Mouse (Mus musculus): Measurements from ENCODE around the gene Stat2. TPM values are rescaled to one million over a fixed set of nuclear protein-coding genes. Genes with fewer than 3 reads are reported as not detected.

Gene Stat2
- polyA plus RNA-seq, 1 experiment from 2014 or later: 23.1 TPM

GRCm38 (mm10) chr10:128336597-128336996, 66.2 kb downstream of the Stat2 start:
- H3K9me3 ChIP-seq (replicated peaks): no peaks in the 10 kb centered on the region
- peaks cover 21% of the 10 kb centered on the region for H3K4me1 ChIP-seq
- 86% methylated on average over 3 of the region's 3 CpGs for WGBS
- ATAC-seq (ENCODE audit: low FRiP score): no peak
- H3K27ac ChIP-seq: no peak overlapping the region
- H3K36me3 ChIP-seq: no peaks in the 10 kb centered on the region
- peak overlapping the region; percentile 93 for H3K4me2 ChIP-seq (replicated peaks)
- no peak overlapping the region for H3K9ac ChIP-seq
- peak overlapping the region; percentile 79; the same call in 1 of the 2 replicates for H3K4me3 ChIP-seq
- no peaks in the 10 kb centered on the region for H3K27me3 ChIP-seq

GRCm38 (mm10) chr10:128337306-128338181, 67.2 kb downstream of the Stat2 start, which contains the start of gene Cs:
TSS of gene Cs (plus strand) at chr10:128337734.
- H3K9ac ChIP-seq: peak within 1 kb of the TSS; percentile 90
- whole genome bisulfite sequencing: 3% methylated on average over 60 of the region's 61 CpGs
- H3K36me3 ChIP-seq: no peaks in the 10 kb centered on the region
- peak within 1 kb of the TSS; percentile 93 for H3K4me2 ChIP-seq (replicated peaks)
- H3K4me3 ChIP-seq: peak within 1 kb of the TSS; percentile 79
- H3K27me3 ChIP-seq: no peaks in the 10 kb centered on the region
- peak; percentile 99 for ATAC-seq (ENCODE audit: low FRiP score)
- H3K27ac ChIP-seq: peak within 1 kb of the TSS; percentile 93
- H3K4me1 ChIP-seq: peaks cover 21% of the 10 kb centered on the region
- no peaks in the 10 kb centered on the region for H3K9me3 ChIP-seq (replicated peaks)

- Histone ChIP-seq H3K9ac (peak overlapping the region; percentile 90), H3K36me3 (no peaks in the 10 kb centered on the region), H3K4me1 (peaks cover 21% of the 10 kb centered on the region), H3K4me3 (peak overlapping the region; percentile 79), H3K4me2 (replicated peaks) (peak overlapping the region; percentile 93), H3K27me3 (no peaks in the 10 kb centered on the region), H3K9me3 (replicated peaks) (no peaks in the 10 kb centered on the region), H3K27ac (peak overlapping the region; percentile 93)
- WGBS: 18% methylated on average over 5 of the region's 5 CpGs
- ATAC-seq (ENCODE audit: low FRiP score): no peak
Measured at GRCm38 (mm10) chr10:128338415-128338814, 68.1 kb downstream of the Stat2 start.

- no peaks in the 10 kb centered on the region for H3K27me3 ChIP-seq
- ATAC-seq (ENCODE audit: low FRiP score): no peak
- H3K36me3 ChIP-seq: no peaks in the 10 kb centered on the region
- 91% methylated on average over 2 of the region's 2 CpGs for WGBS
- no peaks in the 10 kb centered on the region for H3K9me3 ChIP-seq (replicated peaks)
- no peak overlapping the region for H3K27ac ChIP-seq
- H3K4me2 ChIP-seq (replicated peaks): peak overlapping the region; percentile 93
- peaks cover 21% of the 10 kb centered on the region for H3K4me1 ChIP-seq
- 0 out of 2 replicates have a peak overlapping the region, but pooled peaks have one; percentile 90 for H3K9ac ChIP-seq
- peak overlapping the region; percentile 79; the same call in 1 of the 2 replicates for H3K4me3 ChIP-seq
Measured at GRCm38 (mm10) chr10:128338948-128339347, 68.6 kb downstream of the Stat2 start.

GRCm38 (mm10) chr10:128340257-128340656, 69.9 kb downstream of the Stat2 start:
- Histone ChIP-seq H3K36me3 (no peaks in the 10 kb centered on the region), H3K27me3 (no peaks in the 10 kb centered on the region), H3K4me3 (no peak overlapping the region), H3K9me3 (replicated peaks) (no peaks in the 10 kb centered on the region), H3K9ac (no peak overlapping the region), H3K4me2 (replicated peaks) (no peak overlapping the region), H3K27ac (no peak overlapping the region), H3K4me1 (peaks cover 28% of the 10 kb centered on the region)
- no peak for ATAC-seq (ENCODE audit: low FRiP score)
- WGBS: 80% methylated on average over 2 of the region's 2 CpGs

Other genes with a start within 250 kb of the Stat2 start
- gene Naca, start 235.0 kb upstream of the Stat2 start, polyA plus RNA-seq (2016; fragmentation: Nextera tagmentation; extraction: Ambion mirVana): 673 and 675 TPM in 2 replicates
- gene Ptges3, start 211.6 kb upstream of the Stat2 start, polyA plus RNA-seq (2016; fragmentation: Nextera tagmentation; extraction: Ambion mirVana): 495 and 513 TPM in 2 replicates
- gene Atp5b, start 187.3 kb upstream of the Stat2 start, polyA plus RNA-seq (2016; fragmentation: Nextera tagmentation; extraction: Ambion mirVana): 1,948 and 1,970 TPM in 2 replicates
- gene Baz2a, start 179.0 kb upstream of the Stat2 start, polyA plus RNA-seq (2016; fragmentation: Nextera tagmentation; extraction: Ambion mirVana): 12.8 and 15.4 TPM in 2 replicates
- 22.5 and 25.5 TPM in 2 replicates for gene Rbms2, start 90.3 kb upstream of the Stat2 start, polyA plus RNA-seq (2016; fragmentation: Nextera tagmentation; extraction: Ambion mirVana)
- 0.61 and 0.70 TPM in 2 replicates for gene Gls2, start 76.1 kb upstream of the Stat2 start, polyA plus RNA-seq (2016; fragmentation: Nextera tagmentation; extraction: Ambion mirVana)
- gene Spryd4, start 58.8 kb upstream of the Stat2 start, polyA plus RNA-seq (2016; fragmentation: Nextera tagmentation; extraction: Ambion mirVana): 24.5 and 25.6 TPM in 2 replicates
- not detected in 2 replicates for gene Mip, start 44.7 kb upstream of the Stat2 start, polyA plus RNA-seq (2016; fragmentation: Nextera tagmentation; extraction: Ambion mirVana)
- gene Timeless, start 38.5 kb upstream of the Stat2 start, polyA plus RNA-seq (2016; fragmentation: Nextera tagmentation; extraction: Ambion mirVana): 46.2 and 53.7 TPM in 2 replicates
- gene Apon, start 16.5 kb upstream of the Stat2 start, polyA plus RNA-seq (2016; fragmentation: Nextera tagmentation; extraction: Ambion mirVana): 0.34 and 0.40 TPM in 2 replicates
- not detected in 2 replicates for gene Apof, start 1.9 kb upstream of the Stat2 start, polyA plus RNA-seq (2016; fragmentation: Nextera tagmentation; extraction: Ambion mirVana)
- 0.22 TPM in 1 of 2 replicates, not detected in the other for gene Il23a, start 28.2 kb downstream of the Stat2 start, polyA plus RNA-seq (2016; fragmentation: Nextera tagmentation; extraction: Ambion mirVana)
- gene Pan2, start 32.8 kb downstream of the Stat2 start, polyA plus RNA-seq (2016; fragmentation: Nextera tagmentation; extraction: Ambion mirVana): 33.5 and 34.1 TPM in 2 replicates
- gene Cnpy2, start 51.9 kb downstream of the Stat2 start, polyA plus RNA-seq (2016; fragmentation: Nextera tagmentation; extraction: Ambion mirVana): 242 and 244 TPM in 2 replicates
- 207 and 208 TPM in 2 replicates for gene Cs, start 67.2 kb downstream of the Stat2 start, polyA plus RNA-seq (2016; fragmentation: Nextera tagmentation; extraction: Ambion mirVana)
- 31.7 and 32.8 TPM in 2 replicates for gene Coq10a, start 98.4 kb downstream of the Stat2 start, polyA plus RNA-seq (2016; fragmentation: Nextera tagmentation; extraction: Ambion mirVana)
- gene Ankrd52, start 106.6 kb downstream of the Stat2 start, polyA plus RNA-seq (2016; fragmentation: Nextera tagmentation; extraction: Ambion mirVana): 13.6 and 13.7 TPM in 2 replicates
- gene Slc39a5, start 130.7 kb downstream of the Stat2 start, polyA plus RNA-seq (2016; fragmentation: Nextera tagmentation; extraction: Ambion mirVana): 0.43 TPM in 1 of 2 replicates, not detected in the other
- gene Nabp2, start 140.9 kb downstream of the Stat2 start, polyA plus RNA-seq (2016; fragmentation: Nextera tagmentation; extraction: Ambion mirVana): 102 and 104 TPM in 2 replicates
- 60.8 and 61.4 TPM in 2 replicates for gene Rnf41, start 141.1 kb downstream of the Stat2 start, polyA plus RNA-seq (2016; fragmentation: Nextera tagmentation; extraction: Ambion mirVana)
- gene Smarcc2, start 188.7 kb downstream of the Stat2 start, polyA plus RNA-seq (2016; fragmentation: Nextera tagmentation; extraction: Ambion mirVana): 195 and 215 TPM in 2 replicates
- 836 and 860 TPM in 2 replicates for gene Myl6, start 223.6 kb downstream of the Stat2 start, polyA plus RNA-seq (2016; fragmentation: Nextera tagmentation; extraction: Ambion mirVana)
- gene Myl6b, start 228.1 kb downstream of the Stat2 start, polyA plus RNA-seq (2016; fragmentation: Nextera tagmentation; extraction: Ambion mirVana): 2.9 and 3.3 TPM in 2 replicates